Mouse (Mus musculus) left cerebral cortex, postnatal 10 days (tissue): ENCODE results near the gene Anks1b. TPM values are rescaled to one million over a fixed set of nuclear protein-coding genes. Genes with fewer than 3 reads are reported as not detected.

ENCODE experiments used
- DNase-seq, 2 experiments: peaks; one replicate each; pipeline ENCODE4 v3.0.0; 2021 to 2022; ENCODE audit warnings: low spot score in 2 of 2, mixed read lengths in 1 of 2; ENCODE audit errors: extremely low spot score in 1 of 2
- intact Hi-C: fragments of 180-260 bp; cut with DNase I; formaldehyde crosslinking; loops from one replicate; pipeline ENCODE4 v1.15.1; 2025
- total RNA-seq, 2 experiments: library from RNA; stranded (reverse); gene quantifications; 2 replicates each; pipeline ENCODE4 v1.2.3; 2021

Anks1b gene
- total RNA-seq, 2 experiments from 2014 or later = 366 TPM

DNA sequence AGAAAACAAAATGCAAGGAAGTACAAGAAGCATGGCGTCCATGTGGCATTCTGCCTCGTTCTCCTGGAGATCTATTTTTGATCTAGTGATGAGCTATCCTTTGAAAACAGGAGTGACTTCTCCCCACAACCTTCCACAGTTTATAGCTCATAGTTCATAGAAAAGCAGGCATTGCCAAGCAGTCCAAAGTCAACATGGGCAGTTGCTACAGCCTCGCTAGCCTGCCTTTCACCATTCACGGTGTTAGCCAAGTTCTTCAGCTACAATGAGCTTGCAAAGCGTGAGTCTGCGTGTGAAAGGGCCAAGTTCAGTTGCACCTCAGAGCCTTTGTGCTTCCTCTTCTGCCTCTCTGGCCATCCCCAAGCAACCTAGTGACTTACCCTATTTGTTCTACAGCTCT lies 592.1 kb downstream of the Anks1b start:
- intact Hi-C loops = no loop called here
- no peak for DNase-seq

DNA sequence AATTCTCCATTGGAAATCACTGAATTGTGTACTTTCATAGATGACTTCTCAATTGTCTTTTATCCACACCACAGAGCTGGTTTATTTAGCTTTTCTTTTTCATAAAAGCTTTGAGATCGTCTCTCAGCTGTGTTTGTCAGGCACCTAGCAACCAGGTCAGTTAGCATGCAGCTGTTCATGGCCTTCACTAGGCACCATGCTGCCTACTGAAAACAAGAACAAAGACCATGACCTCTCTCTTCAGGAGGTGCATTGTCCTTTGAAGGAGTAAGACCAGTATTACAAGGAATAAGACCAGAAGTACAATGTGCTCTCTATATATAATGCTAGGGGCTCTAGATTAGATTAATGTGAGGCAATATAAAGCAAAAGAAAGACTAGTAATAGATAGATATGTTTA lies 594.2 kb downstream of the Anks1b start:
- intact Hi-C loops = no loop called here
- no peak for DNase-seq

GRCm38 (mm10) chr10:90493436-90493835 lies 620.1 kb downstream of the Anks1b start:
- intact Hi-C loops = loop anchor here (10.0 kb wide), 2 partner anchors 81 to 191 kb away; no protein-coding TSS in a partner anchor
- peak; percentile 51 to 52 for DNase-seq

DNA sequence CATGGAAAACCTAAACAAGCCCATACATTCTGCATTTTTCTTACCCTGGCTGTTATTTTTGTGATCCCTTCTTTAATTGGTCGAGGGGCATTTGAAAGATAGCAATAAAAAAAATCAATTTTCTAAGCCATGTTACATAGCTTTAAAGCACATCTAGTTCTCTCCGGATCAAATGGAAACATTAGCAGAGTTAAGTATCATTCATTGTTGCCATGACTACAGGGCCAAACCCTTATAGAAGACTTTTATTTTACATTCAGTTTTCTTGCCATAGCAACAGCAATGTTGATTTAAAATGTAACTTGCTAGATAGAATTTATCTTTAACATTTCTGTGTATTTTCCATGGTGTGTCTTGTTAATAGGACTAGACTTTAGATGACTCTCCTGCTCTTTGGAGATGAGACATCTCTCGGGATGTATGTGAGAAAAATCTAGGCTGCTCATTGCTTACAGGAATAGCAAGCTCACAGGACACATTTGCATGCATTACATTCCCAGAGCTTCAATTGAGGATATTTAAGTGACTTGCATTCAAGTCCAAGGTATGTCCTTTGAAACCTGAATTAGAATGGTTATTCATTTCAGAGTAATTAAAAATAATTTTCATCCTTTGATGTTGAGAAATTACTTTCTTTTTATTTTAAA lies 620.8 kb downstream of the Anks1b start:
- intact Hi-C loops = loop anchor here (10.0 kb wide), 2 partner anchors 81 to 191 kb away; no protein-coding TSS in a partner anchor
- DNase-seq = peak in 1 of 2 experiments; percentile 28

DNA sequence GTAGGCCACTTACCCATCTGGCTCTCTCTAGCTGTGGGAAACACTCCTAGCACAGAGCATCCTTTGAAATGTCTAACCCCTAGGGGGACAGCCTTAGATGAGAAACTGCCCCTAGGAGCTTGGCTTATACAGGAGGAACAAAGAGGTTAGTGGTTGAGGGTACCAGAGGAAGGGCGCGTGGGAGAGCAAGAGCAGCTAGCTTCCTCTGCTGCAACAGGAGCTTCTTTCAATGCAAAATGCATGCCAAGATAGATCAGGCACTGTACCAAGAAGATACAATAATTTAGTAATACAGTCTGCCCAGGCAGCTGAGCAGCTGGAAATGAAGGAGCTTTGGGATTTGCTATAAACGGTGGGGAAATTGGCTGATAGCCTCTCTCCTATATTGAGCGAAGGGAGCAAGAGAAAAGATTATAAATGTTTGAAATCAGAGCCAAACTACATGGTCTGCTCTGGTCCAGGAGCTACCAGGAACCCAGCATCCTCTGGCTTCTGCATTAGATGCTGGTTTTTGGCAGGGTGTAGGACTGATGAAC lies 621.7 kb downstream of the Anks1b start:
- DNase-seq = peak; percentile 28 to 77
- intact Hi-C loops = loop anchor here (10.0 kb wide), 2 partner anchors 80 to 190 kb away; no protein-coding TSS in a partner anchor

GRCm38 (mm10) chr10:90507561-90507960 lies 634.3 kb downstream of the Anks1b start:
- DNase-seq = no peak
- intact Hi-C loops = no loop called here

- intact Hi-C loops = no loop called here
- DNase-seq = no peak
Observed at GRCm38 (mm10) chr10:90512801-90513200, 639.5 kb downstream of the Anks1b start.

GRCm38 (mm10) chr10:90531813-90532212 lies 658.5 kb downstream of the Anks1b start:
- intact Hi-C loops = no loop called here
- DNase-seq = no peak

GRCm38 (mm10) chr10:90535370-90535769 lies 662.1 kb downstream of the Anks1b start:
- intact Hi-C loops = no loop called here

GRCm38 (mm10) chr10:90546635-90547034 lies 673.3 kb downstream of the Anks1b start:
- intact Hi-C loops = no loop called here
- peak in 1 of 2 experiments; percentile 11 for DNase-seq

More at GRCm38 (mm10) chr10:90535370-90535769, 662.1 kb downstream of the Anks1b start:
- DNase-seq = no peak

DNA sequence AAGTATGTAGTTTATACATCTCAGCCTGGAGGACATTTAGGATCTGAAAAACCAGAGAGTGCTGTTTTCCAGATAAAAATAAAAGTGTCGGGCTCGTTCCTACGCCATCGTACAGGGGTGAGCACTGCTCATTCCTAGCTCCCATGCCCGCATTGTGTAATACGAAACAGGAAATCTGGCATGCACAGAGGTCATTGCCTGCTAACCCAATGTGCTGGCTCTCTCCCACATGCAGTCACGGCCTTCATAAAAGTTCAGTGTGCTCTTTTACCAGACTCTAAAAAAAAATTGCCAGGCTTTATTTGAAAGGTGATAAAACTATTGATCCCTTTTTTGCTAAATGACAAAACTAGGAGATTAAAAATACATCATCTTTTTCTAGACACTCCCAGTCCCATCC lies 689.6 kb downstream of the Anks1b start:
- no peak for DNase-seq
- intact Hi-C loops = no loop called here

DNA sequence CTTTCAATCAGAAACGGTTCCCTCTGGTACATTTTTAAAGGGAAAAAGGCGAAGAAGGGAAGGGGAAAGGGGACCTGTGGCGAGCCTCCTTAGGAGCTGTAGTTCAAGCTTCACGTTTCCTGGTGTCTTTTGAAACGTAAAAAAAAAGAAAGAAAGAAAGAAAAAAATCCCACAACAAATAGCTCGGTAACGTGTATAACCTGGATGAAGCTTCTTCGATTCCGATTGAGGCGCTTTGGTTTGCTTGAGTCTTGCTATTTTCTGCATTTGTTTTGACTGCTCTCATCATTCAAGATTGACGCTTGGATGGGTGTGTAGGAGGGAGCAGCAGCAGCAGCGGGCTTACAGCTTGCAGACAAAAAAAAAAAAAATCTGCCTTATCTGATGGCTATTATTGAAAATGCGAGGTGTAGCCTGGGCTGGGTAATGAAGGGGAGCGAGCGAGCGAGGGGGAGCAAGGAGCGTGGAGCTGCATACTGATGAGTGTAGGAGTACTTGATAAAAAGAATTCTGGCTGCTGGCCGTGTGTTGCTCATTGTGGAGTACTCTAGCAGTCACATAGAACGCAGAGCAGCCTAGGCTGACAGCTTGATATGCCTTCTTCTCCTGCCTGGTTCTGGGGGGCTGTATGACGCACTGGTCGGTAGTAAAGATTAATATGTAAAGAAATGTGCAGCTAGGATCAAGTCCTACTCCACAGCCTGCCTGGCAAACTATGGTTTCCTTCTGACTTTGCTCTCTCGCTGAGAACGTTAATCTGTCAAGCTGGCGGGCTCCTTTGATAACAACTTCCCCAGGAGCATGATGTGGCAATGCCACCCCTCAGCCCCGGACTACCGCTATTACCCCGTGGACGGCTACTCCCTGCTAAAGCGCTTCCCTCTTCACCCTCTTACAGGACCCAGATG lies 703.1 kb downstream of the Anks1b start:
- intact Hi-C loops = loop anchor here (5.0 to 10.0 kb wide), 4 partner anchors 82 to 422 kb away; no protein-coding TSS in a partner anchor

GRCm38 (mm10) chr10:90577099-90577461 lies 703.8 kb downstream of the Anks1b start:
- no peak for DNase-seq
- intact Hi-C loops = loop anchor here (5.0 to 10.0 kb wide), 4 partner anchors 82 to 422 kb away; no protein-coding TSS in a partner anchor

More for the DNA sequence above, 703.1 kb downstream of the Anks1b start:
- peak; percentile 63 to 86 for DNase-seq

DNA sequence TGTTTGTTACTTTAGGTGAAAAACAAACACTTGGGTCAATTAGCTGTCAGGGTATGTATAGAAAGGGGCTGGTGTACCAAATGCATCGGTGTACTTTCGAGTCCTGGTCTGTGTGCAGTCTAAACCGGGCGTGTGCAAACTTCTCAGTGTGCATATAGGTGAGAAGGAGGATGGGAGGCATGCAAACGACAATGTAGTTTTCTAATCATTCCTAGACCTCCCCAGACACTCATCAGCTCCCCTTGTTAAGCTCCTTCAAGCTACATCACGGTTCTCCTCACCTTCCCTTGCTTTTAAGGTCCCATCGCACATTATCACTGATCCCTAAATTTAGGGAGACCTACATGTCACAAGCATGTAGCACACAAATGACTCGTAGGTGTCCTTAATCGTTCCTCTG lies 704.5 kb downstream of the Anks1b start:
- no peak for DNase-seq
- intact Hi-C loops = loop anchor here (5.0 to 10.0 kb wide), 4 partner anchors 83 to 423 kb away; no protein-coding TSS in a partner anchor

DNA sequence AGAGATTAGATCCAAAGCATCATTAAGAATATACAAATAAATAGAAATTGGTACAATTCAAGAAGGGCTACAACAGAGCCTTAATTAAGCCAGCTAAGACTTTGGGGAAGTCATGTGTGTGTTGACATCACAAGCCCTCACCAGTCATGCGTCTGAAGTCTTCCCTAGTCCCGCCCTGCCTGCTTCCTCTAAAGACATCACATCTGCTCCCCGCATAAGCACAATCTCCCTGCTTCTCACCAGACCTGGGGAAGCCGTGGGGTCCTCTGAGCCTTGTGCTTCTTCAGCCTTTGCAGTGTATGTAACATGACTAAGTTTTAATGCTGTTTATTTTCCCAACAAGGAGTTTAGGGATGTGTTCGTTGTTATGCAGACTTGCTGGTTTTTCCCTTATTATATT lies 706.7 kb downstream of the Anks1b start:
- intact Hi-C loops = loop anchor here (5.0 to 10.0 kb wide), 4 partner anchors 85 to 425 kb away; no protein-coding TSS in a partner anchor
- no peak for DNase-seq

DNA sequence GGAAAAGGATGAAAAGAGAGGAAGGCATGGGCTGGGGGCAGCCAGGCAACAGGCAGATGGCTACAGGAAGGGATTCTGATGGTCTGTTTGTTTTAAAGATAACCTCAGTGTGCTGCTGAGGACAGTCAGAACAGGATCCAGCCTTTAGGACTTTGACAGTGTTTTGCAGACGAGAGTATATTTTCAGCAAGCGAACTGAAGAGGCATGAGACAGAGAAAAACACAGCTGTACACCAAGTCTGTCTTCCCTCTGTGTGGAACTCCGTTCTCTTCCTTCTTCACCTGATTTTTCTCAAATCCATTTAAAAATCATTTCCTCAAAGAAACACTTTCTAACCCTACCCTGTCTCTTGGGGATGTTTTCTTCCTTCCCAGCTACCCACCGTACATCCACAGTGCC lies 710.7 kb downstream of the Anks1b start:
- DNase-seq = no peak
- intact Hi-C loops = no loop called here

DNA sequence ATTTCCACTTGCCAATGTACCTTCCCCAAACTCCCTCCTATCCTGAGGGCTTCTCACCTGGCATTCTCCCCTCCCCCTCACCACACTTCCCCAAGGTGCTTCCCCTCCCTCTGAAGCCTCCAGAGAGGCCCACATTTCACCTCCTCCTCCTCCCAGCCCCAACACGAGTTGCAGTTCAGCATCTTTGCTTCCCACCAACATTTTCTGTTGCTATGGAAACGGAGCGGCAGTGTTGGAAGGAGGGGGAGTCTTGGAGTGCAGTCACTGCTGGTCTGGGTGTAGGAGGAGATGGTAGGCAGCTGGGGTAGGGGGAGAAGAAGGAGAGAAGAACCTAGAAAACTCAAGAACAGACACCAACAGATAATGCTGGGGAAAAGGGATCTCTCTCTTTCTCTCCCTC lies 722.8 kb downstream of the Anks1b start:
- DNase-seq = peak; percentile 45 to 63
- intact Hi-C loops = no loop called here

- peak; percentile 54 to 61 for DNase-seq
- intact Hi-C loops = no loop called here
Observed at GRCm38 (mm10) chr10:90596576-90596975, 723.3 kb downstream of the Anks1b start.

GRCm38 (mm10) chr10:90599149-90599548 lies 725.8 kb downstream of the Anks1b start:
- intact Hi-C loops = no loop called here
- DNase-seq = no peak
